Mouse (Mus musculus) lung, embryonic 15.5 days (tissue): ENCODE results near the gene Arhgef15. TPM values are rescaled to one million over a fixed set of nuclear protein-coding genes. Genes with fewer than 3 reads are reported as not detected.

Experiments used
- ATAC-seq: fragments of 200-750 bp; cut with Nextera tagmentation; 2 replicates; pipeline ENCODE4 v1.8.0; 2017; ENCODE audit warnings: moderate number of reproducible peaks, borderline replicate concordance; ENCODE audit not compliant: low FRiP score, low TSS enrichment; ENCODE audit errors: extremely low read depth
- H3K27ac ChIP-seq: fragments of 300-500 bp; sonication (generic); 2 replicates; pipeline ENCODE4 v1.5.1; 2015; ENCODE audit warnings: moderate library complexity, mild to moderate bottlenecking, inconsistent platforms
- H3K27me3 ChIP-seq: fragments of 300-500 bp; sonication (generic); 2 replicates; pipeline ENCODE4 v1.6.1; 2015; ENCODE audit warnings: inconsistent platforms
- H3K36me3 ChIP-seq: fragments of 300-500 bp; sonication (generic); 2 replicates; pipeline ENCODE4 v1.6.1; 2015; ENCODE audit warnings: inconsistent platforms
- H3K4me1 ChIP-seq: fragments of 300-500 bp; sonication (generic); 2 replicates; pipeline ENCODE4 v1.6.1; 2015; ENCODE audit warnings: inconsistent platforms
- H3K4me2 ChIP-seq: fragments of 300-500 bp; sonication (generic); 2 replicates; pipeline ENCODE4 v1.6.1; 2015; ENCODE audit warnings: inconsistent platforms, mild to moderate bottlenecking, moderate library complexity
- H3K4me3 ChIP-seq: fragments of 300-500 bp; sonication (generic); 2 replicates; pipeline ENCODE4 v1.5.1; 2015; ENCODE audit warnings: mild to moderate bottlenecking, inconsistent platforms
- H3K9ac ChIP-seq: fragments of 300-500 bp; sonication (generic); 2 replicates; pipeline ENCODE4 v1.6.1; 2015; ENCODE audit warnings: inconsistent platforms
- H3K9me3 ChIP-seq: fragments of 300-500 bp; sonication (generic); 2 replicates; pipeline ENCODE4 v1.6.1; 2016; ENCODE audit warnings: inconsistent platforms
- WGBS: fragments of 180-500 bp; shearing (Covaris S2); methylation state at CpG from one replicate; pipeline ENCODE4 v1.1.7; 2015; 5-methylcytosine and 5-hydroxymethylcytosine counted together
- microRNA-seq: library from miRNA; unstranded; fragments of <30 nt; microRNA quantifications from one replicate; pipeline ENCODE4, GENCODE M21; 2016
- polyA plus RNA-seq: library from polyadenylated mRNA; unstranded; fragments of >200 nt; fragmentation: Nextera tagmentation; extraction: Ambion mirVana; gene quantifications from 2 replicates; pipeline ENCODE4 v1.2.1, GENCODE M21; 2015

Gene Arhgef15
- polyA plus RNA-seq, 1 experiment from 2014 or later = 24.4 TPM

DNA sequence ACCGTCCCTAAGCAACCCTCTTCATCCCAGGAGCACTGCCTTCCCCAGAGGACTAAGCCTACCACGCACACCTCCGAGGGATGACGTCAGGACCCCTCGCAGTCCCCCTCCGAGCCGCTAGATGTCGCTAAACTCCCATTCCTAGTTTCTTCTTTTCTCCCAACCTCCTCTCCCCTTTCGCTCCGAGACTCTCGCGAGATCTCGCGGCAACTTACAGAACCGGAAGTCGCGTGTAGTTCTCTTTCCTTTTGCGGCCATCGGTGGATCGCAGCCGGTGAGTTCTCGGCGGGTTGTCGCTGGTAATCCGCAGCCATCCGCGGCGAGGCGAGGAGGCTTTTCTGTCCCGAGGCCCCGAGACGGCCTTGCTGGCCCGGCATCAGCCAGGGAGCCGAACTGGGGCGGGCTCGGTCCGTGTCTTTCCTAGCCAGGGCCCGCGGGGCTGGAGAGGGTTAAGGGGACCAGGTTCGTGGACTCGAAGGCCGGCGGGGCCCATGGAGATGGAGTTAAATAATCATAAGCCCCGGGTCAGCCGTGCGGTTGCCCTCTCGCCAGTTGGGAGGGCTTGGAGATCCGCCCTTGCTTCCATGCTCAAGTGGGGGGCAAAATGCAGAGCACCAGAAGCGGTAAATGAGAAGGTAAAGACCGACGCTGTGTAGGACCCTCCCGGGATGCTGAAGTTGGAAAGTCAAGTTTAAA is 55.8 kb downstream of the Arhgef15 start, which contains the start of gene Rpl26:
Gene Rpl26 (plus strand): TSS at position 233 of the 696 bp plus-strand sequence.
- H3K9ac ChIP-seq = peak within 1 kb of the TSS; percentile 98
- peak; percentile 82 for ATAC-seq
- peaks cover 19% of the 10 kb centered on the region for H3K4me1 ChIP-seq
- H3K36me3 ChIP-seq = peaks cover 41% of the 10 kb centered on the region
- H3K9me3 ChIP-seq = no peaks in the 10 kb centered on the region
- peaks cover 5% of the 10 kb centered on the region; the same call in 1 of the 2 replicates for H3K27me3 ChIP-seq
- under 1% methylated on average over 52 of the region's 52 CpGs for WGBS
- H3K27ac ChIP-seq = peak within 1 kb of the TSS; percentile 88
- H3K4me2 ChIP-seq = peak within 1 kb of the TSS; percentile 86
- peak within 1 kb of the TSS; percentile 95 for H3K4me3 ChIP-seq

DNA sequence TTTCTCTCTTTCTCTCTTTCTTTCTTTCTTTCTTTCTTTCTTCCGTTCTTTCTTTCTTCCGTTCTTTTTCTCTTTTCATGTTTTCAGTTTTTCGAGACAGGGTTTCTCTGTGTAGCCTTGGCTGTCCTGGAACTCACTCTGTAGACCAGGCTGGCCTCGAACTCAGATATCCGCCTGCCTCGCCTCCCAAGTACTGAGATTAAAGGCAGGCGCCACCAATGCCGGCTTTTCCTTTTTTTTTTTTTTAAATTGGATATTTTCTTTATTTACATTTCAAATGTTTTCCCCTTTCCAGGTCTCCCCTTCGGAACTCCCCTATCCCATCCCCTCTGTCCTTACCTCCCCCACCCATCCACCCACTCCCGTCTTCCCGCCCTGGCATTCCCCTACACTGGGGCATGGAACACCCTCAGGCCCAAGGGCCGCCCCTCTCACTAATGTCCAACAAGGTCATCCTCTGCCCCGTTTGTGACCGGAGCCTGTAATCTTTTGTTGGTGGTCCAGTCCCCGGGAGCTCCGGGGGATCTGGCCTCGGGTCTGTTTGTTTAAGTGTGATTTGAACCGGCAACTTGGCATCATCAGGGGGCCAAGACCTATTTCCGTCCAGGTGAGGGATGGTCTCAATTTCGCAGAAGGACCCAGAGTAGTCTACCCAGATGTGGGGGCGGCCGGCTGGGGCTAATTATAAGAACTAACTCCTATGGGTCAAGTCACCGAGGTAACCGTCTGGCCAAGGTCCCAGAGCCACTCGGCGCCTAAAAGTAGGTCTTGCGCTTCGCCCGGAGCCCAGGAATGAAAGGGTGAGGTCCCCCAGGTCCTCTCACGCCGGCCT is 56.5 kb downstream of the Arhgef15 start:
- WGBS = 23% methylated on average over 31 of the region's 31 CpGs
- H3K27ac ChIP-seq = no peak overlapping the region
- H3K9me3 ChIP-seq = no peaks in the 10 kb centered on the region
- peak overlapping the region; percentile 43; the same call in 1 of the 2 replicates for H3K9ac ChIP-seq
- peak overlapping the region; percentile 86 for H3K4me2 ChIP-seq
- H3K27me3 ChIP-seq = peaks cover 5% of the 10 kb centered on the region; the same call in 1 of the 2 replicates
- H3K36me3 ChIP-seq = peaks cover 34% of the 10 kb centered on the region
- peak overlapping the region; percentile 95 for H3K4me3 ChIP-seq
- peak; percentile 58 for ATAC-seq
- H3K4me1 ChIP-seq = peaks cover 12% of the 10 kb centered on the region

DNA sequence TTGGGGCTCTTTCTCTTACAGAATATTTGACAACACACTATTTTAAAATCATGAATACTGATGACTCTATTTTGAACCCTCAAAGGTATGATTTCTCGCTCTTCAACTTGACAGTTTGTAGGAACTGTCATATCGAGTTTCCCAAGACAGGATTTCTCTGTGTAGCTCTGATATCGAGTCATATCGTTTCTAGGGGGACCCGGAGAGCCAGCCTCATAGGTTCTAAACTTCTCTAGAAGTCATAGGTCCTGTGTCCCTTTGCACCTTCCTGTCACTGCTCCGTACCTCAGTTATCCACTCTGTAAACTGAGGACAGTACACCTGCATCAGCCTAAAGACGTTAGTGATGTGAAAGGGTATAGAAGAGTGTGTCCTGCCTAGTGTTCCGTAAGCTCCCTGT is 57.5 kb downstream of the Arhgef15 start:
- H3K27me3 ChIP-seq = peaks cover 5% of the 10 kb centered on the region; the same call in 1 of the 2 replicates
- no peak for ATAC-seq
- H3K4me3 ChIP-seq = no peak overlapping the region
- H3K36me3 ChIP-seq = peaks cover 24% of the 10 kb centered on the region
- H3K4me2 ChIP-seq = no peak overlapping the region
- no peak overlapping the region for H3K27ac ChIP-seq
- 83% methylated on average over 8 of the region's 8 CpGs for WGBS
- no peaks in the 10 kb centered on the region for H3K9me3 ChIP-seq
- peaks cover 12% of the 10 kb centered on the region for H3K4me1 ChIP-seq
- H3K9ac ChIP-seq = no peak overlapping the region

DNA sequence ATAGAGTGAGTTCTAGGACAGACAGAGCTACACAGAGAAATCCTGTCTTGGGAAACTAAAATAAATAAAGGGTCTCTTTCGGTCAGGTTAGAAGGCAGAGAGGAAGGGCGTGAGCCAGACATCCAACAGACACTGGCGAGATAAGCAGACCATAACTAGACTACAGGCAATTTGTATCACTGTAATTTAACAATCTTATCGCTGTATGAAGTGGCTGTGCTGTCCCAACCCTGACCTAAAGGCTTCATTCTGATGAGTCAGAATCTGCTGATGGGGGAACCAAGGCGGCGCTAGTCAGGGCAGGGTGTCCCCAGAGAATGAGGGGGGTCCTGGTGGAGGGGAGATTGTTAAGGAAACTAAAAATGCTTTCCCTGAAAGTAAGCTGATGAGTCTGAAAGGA is 58.5 kb downstream of the Arhgef15 start:
- Histone ChIP-seq H3K9ac (no peak overlapping the region), H3K27me3 (peaks cover 5% of the 10 kb centered on the region; the same call in 1 of the 2 replicates), H3K27ac (no peak overlapping the region), H3K4me2 (no peak overlapping the region), H3K4me1 (peaks cover 12% of the 10 kb centered on the region), H3K9me3 (no peaks in the 10 kb centered on the region), H3K4me3 (no peak overlapping the region), H3K36me3 (peaks cover 14% of the 10 kb centered on the region)
- 68% methylated on average over 6 of the region's 6 CpGs for WGBS
- ATAC-seq = no peak

DNA sequence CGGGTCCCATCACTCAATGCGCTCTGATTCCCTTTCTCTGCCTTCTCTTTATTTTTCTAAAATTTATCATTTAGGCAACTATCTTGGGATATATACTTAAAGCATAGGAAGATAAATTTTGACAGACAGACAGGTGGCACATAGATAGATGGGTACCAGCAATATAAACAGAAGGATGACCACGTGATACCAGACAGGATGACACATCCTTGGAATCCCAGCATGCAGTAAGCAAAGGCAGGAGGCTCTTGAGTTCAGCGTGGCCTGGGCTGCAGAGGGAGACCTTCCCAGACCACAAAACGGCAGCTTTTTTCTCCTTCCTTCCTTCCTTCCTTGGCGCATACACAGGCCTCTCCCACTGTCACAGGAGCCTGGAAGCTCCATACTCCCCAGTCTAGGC is 59.4 kb downstream of the Arhgef15 start:
- Histone ChIP-seq H3K4me3 (no peak overlapping the region), H3K9me3 (no peaks in the 10 kb centered on the region), H3K36me3 (peaks cover 5% of the 10 kb centered on the region), H3K27me3 (peaks cover 5% of the 10 kb centered on the region; the same call in 1 of the 2 replicates), H3K27ac (no peak overlapping the region), H3K9ac (no peak overlapping the region), H3K4me2 (no peak overlapping the region), H3K4me1 (peaks cover 11% of the 10 kb centered on the region)
- 55% methylated on average over 6 of the region's 6 CpGs for WGBS
- no peak for ATAC-seq

DNA sequence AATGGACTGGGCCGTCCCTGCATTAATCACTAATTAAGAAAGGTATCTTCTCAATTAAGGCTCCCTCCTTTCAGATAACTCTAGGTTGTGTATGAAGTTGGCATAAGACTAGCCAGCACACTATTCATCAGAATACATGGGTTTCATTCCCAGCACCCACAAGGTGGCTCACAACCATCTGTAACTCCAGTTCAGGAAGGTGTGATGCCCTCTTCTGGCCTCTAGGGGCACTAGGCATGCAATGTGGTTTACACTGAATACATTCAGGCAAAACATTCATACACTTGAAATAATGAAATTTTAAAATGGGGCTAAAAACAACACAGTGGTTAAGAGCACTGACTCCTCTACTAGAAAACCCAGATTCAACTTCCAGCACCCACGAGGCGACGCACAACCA is 60.2 kb downstream of the Arhgef15 start:
- H3K36me3 ChIP-seq = no peaks in the 10 kb centered on the region
- no peak for ATAC-seq
- peaks cover 8% of the 10 kb centered on the region for H3K4me1 ChIP-seq

DNA sequence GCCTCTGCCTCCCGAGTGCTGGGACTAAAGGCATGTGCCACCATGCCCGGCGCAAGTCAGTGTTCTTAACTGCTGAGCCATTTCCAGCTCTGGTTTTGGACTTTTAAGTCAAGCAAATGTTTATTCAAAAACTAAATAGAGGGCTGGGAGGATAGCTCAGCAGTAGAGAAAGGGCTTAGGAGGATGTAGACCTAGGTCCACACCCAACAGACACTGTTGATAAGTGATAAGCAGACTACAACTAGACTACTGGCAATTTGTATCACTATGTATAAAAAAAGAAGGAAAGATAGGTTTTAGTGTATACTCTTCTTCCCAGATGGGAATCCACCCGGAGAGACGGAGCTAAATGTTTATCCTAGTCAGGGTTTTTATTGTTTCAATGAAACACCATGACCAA is 61.0 kb downstream of the Arhgef15 start:
- Histone ChIP-seq H3K4me2 (no peak overlapping the region), H3K4me3 (no peak overlapping the region), H3K27ac (no peak overlapping the region), H3K9ac (no peak overlapping the region), H3K36me3 (no peaks in the 10 kb centered on the region), H3K4me1 (peaks cover 8% of the 10 kb centered on the region), H3K9me3 (no peaks in the 10 kb centered on the region), H3K27me3 (peaks cover 5% of the 10 kb centered on the region; the same call in 1 of the 2 replicates)
- 79% methylated on average over 5 of the region's 5 CpGs for WGBS
- no peak for ATAC-seq

More for the DNA sequence above, 60.2 kb downstream of the Arhgef15 start:
- Histone ChIP-seq H3K9me3 (no peaks in the 10 kb centered on the region), H3K4me2 (no peak overlapping the region), H3K9ac (no peak overlapping the region), H3K4me3 (no peak overlapping the region), H3K27me3 (peaks cover 5% of the 10 kb centered on the region; the same call in 1 of the 2 replicates), H3K27ac (no peak overlapping the region)
- 50% methylated on average over 4 of the region's 4 CpGs for WGBS

DNA sequence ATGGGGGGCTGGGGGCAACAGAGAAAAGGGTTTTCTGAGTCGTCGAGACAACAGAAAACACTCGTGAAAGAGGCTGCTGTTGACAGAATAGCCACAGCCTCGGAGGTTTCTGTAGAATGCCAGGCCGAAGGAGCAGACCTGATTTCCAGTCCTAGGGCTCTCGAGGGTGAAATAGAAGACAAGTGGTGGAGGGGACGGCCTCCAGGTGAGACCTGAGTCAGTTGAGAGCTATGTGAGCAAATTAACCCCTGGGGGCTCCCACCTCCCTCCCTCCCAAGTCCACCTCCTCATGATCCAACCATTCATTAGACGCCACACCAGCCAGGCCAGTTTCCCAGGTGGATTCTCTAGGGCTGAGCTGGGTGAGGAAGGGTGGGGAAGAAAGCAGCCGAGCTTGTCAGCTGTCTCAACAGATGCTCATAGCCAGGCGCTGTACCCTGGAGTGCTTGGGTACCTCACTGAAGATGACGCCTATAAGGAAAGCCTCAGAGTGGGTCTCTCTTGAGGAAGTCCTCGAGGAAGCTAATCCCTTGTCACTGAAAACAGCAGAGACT is 63.3 kb downstream of the Arhgef15 start:
- Histone ChIP-seq H3K9me3 (no peaks in the 10 kb centered on the region), H3K9ac (no peak overlapping the region)
- ATAC-seq = no peak

More for the DNA sequence above, 63.3 kb downstream of the Arhgef15 start:
- H3K36me3 ChIP-seq = no peaks in the 10 kb centered on the region
- H3K27ac ChIP-seq = no peak overlapping the region
- no peaks in the 10 kb centered on the region for H3K27me3 ChIP-seq
- WGBS = 43% methylated on average over 12 of the region's 12 CpGs
- H3K4me3 ChIP-seq = no peak overlapping the region
- H3K4me1 ChIP-seq = 0 out of 2 replicates have a peak, but pooled peaks cover 3% of the 10 kb centered on the region
- no peak overlapping the region for H3K4me2 ChIP-seq

Small RNA genes lying within 50 kb of the gene (microRNA-seq; reads per million reads assigned to microRNA genes)
- gene Mir3062 = 3.5 reads per million, percentile 16 among the genes with 10 or more reads in this experiment

Other genes starting within 250 kb of the Arhgef15 start
- gene Ndel1, start 85.6 kb downstream of the Arhgef15 start, polyA plus RNA-seq = 72.8 and 77.1 TPM in 2 replicates
- 0.16 TPM in 2 replicates for gene Rnf222, start 68.9 kb downstream of the Arhgef15 start, polyA plus RNA-seq
- gene Rpl26, start 55.9 kb downstream of the Arhgef15 start, polyA plus RNA-seq = 880 and 922 TPM in 2 replicates
- not detected in 2 replicates for gene Odf4, start 30.4 kb downstream of the Arhgef15 start, polyA plus RNA-seq
- gene Slc25a35, start 10.7 kb upstream of the Arhgef15 start, polyA plus RNA-seq = 2.8 and 3.1 TPM in 2 replicates
- gene Rangrf, start 17.7 kb upstream of the Arhgef15 start, polyA plus RNA-seq = 46.2 and 46.6 TPM in 2 replicates
- 31.4 and 33.4 TPM in 2 replicates for gene Pfas, start 51.0 kb upstream of the Arhgef15 start, polyA plus RNA-seq
- gene Ctc1, start 58.4 kb upstream of the Arhgef15 start, polyA plus RNA-seq = 53.3 and 54.7 TPM in 2 replicates
- gene Aurkb, start 88.2 kb upstream of the Arhgef15 start, polyA plus RNA-seq = 207 and 211 TPM in 2 replicates
- 9.1 and 10.3 TPM in 2 replicates for gene Borcs6, start 102.2 kb upstream of the Arhgef15 start, polyA plus RNA-seq
- gene Tmem107, start 113.3 kb upstream of the Arhgef15 start, polyA plus RNA-seq = 69.3 and 71.1 TPM in 2 replicates
- 61.6 and 66.6 TPM in 2 replicates for gene Vamp2, start 131.0 kb upstream of the Arhgef15 start, polyA plus RNA-seq
- gene Per1, start 137.7 kb upstream of the Arhgef15 start, polyA plus RNA-seq = 21.7 and 24.0 TPM in 2 replicates
- 0.52 and 0.60 TPM in 2 replicates for gene Hes7, start 162.9 kb upstream of the Arhgef15 start, polyA plus RNA-seq
- 0.36 and 0.57 TPM in 2 replicates for gene 9130213A22Rik, start 165.1 kb upstream of the Arhgef15 start, polyA plus RNA-seq
- gene Aloxe3, start 168.4 kb upstream of the Arhgef15 start, polyA plus RNA-seq = 0.16 and 0.53 TPM in 2 replicates
- not detected in 2 replicates for gene Alox12b, start 199.5 kb upstream of the Arhgef15 start, polyA plus RNA-seq
- 0.29 and 0.67 TPM in 2 replicates for gene Alox8, start 240.4 kb upstream of the Arhgef15 start, polyA plus RNA-seq